Mouse (Mus musculus) embryo, embryonic 11 days (tissue): ENCODE measurements around the gene Adra2b.

ENCODE experiments used
- DNase-seq: peaks from one replicate; pipeline ENCODE4 v3.0.0-alpha.2; 2015

The Adra2b gene

DNA sequence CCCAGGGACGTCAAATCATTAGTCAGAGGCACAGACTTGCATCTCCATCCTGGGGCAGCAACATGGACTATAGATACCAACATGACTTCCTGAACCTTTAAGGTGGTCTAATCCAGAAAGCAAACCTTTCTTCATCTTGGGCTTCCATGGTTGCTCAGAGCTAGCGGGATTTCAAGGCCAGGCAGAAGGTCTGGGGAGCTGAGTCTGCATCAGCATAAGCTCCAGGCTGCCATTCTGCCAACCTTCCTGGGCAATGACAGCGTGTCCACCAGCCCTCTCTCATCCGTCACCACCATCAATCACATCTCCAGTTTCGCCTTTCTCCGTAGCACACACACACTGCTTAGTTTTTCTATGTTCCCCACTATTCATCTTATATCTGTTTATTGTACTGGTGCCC lies 23.7 kb upstream of the Adra2b start:
- no peak for DNase-seq

DNA sequence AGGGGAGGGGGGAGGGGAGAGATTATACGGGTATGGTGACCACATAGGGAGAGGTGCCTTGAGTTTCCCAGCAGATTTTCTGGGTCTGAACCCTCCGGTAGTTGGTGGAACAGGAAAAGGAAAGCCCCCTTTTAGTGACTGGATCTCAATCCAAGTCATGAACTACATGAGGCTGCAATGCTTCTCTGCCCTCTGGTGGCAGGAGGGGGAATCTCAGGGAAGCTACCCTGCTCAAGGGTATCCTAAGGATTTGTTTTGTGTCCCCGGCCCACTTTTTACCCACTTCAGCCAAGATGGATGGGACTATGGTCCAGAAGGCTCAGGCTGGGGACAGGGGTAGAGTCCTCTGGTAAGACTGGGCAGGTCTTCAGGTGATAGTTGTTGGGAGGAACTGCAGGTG lies 21.8 kb upstream of the Adra2b start:
- DNase-seq: peak; percentile 71

DNA sequence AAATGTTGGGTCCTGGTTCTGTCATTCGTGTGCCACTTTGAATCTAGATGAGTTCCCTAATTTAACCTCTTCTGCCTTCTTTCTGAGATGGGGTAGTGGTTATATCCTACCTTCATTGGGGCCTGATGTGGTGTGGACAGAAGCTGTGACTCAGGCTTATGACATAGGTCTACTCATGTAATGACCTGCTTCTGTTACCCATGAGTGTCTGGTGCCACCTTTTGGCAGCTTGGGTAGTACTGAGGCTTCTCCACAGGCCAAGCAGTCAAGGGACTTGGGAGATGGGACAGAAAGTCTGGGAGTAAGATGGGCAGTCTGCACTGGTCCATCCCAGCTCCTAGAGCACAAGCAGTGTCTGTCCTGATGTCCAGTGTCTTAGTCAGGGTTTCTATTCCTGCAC lies 16.7 kb upstream of the Adra2b start:
- no peak for DNase-seq

DNA sequence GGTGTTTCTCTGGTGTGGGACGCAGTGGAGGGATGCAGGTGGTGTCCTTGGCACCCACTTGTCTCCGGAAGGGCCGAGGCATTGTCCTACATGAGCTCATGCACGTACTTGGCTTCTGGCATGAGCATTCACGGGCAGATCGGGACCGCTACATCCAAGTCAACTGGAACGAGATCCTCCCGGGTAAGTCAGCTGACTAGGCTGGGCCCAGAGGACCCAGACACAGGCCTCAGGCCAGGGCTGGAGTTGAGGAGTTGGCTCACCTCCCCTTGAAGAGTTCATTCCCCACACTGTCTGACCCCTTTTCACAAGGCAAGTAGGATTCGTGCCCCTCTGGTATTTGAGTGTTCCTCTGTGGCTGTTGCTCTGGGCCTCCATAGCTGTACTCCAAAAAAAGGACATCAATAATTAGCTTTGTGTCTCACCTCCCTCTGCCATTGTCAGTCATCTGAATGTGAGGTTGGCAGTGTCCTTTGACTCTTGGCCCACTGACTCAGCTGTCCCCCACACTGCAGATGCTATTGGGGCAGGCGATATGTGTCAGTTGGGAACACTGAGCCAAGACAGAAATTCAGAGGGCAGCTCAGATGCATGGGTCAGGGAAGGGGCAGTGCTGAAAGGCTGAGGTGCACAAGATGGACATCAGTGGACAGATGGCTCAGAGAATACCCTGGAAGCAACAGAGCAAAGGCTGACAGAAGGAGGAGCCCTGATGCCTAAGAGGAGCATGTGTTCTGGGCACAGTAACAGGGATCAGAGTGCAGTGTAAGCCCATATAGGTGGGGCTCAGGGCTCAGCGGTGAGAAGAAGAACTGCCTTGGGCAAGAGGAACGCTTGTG lies 15.6 kb upstream of the Adra2b start:
- no peak for DNase-seq

DNA sequence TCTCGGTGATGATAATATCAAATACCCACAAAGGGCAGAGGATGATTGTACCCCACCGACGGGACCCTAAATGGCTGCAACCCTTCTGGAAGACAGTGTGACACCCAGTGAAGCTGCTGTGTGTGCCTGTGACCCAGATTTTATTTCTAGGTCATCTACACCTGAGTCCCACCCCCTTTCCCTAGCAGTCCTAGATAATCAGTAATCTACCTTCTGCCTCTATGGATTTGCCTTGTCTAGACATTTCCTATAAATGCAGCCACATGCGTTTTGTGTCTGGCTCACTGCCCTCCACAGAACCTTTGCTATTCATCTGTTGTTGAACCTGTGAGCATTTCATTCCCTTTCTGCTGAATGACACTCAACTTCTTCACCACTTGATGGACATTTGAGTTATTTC lies 9.1 kb upstream of the Adra2b start:
- no peak for DNase-seq

DNA sequence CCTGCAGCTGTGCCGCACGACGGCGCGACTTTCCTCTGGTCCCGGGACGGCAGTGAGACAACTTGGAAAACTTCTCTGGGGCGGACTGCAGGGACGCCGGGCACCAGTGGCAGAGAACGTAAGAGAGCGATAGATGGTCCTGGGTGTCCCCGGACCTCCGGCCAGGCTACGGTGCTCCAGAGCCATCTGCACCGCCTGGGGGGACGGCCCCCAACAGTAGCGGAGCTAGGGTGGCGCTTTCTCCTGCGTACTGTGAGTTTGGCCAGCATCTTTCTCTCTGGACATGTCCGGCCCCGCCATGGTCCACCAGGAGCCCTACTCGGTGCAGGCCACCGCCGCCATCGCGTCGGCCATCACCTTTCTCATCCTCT lies 259 bp downstream of the Adra2b start:
- no peak for DNase-seq

DNA sequence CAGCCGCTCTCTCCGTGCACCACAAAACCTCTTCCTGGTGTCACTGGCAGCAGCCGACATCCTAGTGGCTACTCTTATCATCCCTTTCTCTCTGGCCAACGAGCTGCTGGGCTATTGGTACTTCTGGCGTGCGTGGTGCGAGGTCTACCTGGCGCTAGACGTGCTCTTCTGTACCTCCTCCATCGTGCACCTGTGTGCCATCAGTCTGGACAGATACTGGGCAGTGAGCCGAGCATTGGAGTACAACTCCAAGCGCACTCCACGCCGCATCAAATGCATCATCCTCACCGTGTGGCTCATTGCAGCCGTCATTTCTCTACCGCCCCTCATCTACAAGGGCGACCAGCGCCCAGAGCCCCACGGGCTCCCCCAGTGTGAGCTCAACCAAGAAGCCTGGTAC lies 688 bp downstream of the Adra2b start:
- no peak for DNase-seq

DNA sequence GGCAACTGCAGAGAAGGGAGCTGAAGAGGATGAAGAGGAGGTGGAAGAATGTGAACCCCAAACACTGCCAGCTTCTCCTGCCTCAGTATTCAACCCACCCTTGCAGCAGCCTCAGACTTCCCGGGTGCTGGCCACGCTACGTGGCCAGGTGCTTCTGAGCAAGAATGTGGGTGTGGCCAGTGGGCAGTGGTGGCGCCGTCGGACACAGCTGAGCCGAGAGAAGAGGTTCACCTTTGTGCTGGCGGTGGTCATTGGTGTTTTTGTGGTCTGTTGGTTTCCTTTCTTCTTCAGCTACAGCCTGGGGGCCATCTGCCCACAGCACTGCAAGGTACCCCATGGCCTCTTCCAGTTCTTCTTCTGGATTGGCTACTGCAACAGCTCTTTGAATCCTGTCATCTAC lies 1.4 kb downstream of the Adra2b start:
- DNase-seq: no peak

DNA sequence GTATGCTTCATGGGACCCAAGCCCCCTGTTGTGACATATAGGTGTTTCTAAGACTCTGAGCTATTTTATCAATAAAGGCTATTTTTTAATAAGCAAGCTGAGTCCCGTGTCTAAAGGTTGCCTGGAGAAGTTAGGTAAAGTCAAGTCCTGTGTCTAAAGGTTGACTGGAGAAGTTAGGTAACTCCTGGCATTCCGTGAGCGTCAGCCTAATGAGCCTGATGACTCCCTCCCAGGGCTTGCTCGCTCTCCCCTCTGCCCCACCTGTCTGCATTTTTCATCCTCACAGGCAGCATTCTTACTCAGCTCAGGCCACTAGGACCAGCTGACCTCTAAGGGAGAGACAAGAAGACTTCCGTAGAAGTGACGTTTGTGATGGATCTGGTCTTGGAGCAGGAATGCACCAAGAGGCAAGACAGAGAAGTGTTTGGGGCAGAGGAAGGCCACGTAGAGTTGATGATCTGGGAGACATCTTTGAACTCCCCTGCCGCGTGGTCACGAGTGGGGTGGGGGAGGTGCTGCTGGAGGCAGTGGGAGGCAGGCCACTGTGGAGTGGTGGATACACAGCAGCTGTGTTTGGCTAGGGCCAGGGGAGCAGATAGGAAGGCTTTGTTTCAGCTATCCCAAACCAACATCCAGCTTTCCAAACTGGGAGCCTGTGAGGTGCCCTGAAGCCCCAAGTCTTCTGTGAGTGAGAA lies 4.3 kb downstream of the Adra2b start:
- DNase-seq: no peak

DNA sequence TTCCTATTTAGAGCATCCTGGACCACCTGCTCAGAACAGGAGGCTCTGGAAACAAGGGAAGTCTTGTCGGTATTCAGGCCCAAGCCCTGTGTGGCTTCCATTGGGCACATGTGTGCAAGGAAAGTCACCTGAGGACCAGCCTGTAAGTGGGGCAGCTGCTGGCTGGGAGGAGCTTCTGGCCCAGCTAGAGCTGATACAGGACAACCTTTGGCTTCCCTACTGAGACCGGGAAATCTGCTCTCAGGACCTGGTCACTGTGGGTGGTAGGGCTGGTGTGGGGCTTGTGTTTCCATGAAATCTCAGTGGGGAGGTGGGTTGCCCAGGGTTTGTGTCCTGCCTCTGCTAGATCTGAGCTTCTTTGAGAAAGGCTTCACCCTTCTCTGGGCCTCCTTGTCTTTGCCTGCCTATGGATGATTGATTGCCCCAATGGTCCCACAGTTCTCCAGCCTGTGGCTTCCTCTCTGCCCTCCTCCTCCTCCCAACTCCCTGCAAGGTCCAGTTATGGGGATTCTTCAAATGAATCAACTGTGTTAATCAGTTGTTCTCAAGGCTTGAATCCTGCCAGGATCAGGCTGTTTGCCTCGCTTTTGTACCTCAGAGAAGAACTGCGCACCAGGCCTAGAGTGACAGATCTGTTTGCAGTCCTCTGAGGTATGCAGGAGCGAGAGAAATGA lies 6.8 kb downstream of the Adra2b start:
- no peak for DNase-seq

DNA sequence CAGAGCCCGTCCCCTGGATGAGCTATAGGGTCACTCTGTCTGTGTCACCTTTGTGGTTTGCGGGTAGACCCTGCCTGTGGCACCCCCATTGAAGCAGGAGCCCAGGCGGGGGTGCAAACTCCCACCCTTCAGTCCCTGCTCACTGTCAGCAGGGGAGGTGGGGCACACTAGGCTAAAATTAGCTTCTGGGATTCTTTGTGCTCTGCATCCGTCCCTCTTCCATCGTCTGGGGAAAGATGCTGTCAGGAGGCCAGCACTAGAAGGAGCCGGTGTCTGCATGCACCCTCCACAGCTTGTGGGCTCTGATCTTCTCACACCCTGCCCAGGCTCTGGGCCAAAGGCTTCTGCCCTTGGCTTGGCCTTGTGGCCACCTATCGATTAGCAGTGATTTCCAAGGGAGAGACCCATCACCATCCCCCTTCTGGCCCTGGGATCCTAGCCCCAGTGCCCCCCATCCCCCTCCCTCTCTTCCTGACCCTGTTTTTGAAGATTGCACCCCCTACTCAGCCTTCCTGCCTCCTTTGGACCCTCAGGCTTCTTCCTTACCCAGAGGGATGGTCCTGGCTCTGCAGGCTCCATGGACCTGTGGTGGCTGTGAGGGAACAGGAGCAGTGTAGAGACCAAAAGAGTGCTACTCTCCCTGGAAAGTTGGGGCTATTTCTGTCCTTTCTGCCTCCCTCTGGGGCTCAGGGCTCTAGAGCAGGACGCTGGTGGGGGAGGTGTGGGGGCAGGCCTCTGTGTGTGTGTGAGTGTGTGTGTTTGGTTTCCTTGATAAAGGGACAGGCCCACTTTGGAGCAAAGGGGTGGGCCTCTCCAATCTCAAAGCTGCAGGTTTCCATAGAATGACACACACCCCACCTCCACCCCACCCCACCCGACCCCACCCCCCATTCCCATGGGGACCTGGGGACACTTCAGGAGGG lies 7.8 kb downstream of the Adra2b start:
- DNase-seq: no peak

DNA sequence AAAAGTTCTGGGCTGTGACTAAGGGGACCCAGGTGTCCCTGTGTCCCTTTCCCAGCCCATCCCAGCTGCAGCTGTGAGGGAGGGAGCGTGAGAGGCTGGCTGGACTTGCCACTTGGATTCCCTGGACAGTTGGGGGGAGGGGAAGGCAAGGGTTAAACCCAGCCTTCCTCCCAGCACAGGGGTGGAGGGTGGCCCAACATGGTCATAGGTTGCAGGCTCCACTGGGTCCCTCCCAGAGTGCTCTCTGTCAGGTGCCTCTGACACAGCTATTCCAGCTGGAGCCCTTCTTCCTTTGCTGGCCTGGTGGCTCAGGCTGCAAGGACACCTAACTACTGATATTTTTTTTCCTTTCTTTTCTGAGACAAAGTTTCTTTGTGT lies 8.5 kb downstream of the Adra2b start:
- no peak for DNase-seq

DNA sequence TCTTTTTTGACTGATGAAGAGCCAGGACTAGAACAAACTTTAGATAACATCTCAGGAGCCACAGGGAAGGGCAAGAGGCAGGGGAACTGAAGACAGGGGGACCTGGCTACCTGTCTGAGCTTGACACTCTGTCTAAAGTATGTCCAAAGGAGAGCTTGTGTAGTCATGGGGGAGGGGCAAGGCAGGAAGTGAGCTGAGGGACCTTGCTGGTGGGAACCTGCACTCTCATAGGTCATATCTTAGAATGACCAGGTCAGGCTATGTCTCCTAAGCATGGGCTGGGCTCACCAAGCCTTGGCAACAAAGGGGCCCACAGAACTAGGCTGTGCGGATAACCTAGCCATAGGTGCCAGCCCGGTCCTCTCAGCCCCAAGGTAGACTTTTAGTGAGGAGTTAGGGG lies 9.1 kb downstream of the Adra2b start:
- no peak for DNase-seq

DNA sequence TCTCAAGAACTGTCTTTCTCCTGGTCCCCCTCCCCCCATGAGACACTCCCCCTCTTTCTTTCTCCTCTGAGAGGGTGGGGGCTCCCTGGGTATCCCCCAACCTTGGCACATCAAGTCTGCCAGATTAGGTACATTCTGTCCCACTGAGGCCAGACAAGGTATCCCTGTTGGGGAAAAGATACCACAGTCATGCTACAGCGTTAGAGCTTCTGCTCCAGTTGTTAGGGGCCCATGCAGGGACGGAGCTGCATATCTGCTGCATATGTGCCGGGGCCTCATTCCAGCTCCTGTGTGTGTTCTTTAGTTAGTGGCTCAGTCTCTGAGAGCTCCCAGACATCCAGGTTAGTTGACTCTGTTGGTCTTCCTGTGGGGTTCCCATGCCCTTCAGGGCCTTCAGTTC lies 11.1 kb downstream of the Adra2b start:
- DNase-seq: no peak

DNA sequence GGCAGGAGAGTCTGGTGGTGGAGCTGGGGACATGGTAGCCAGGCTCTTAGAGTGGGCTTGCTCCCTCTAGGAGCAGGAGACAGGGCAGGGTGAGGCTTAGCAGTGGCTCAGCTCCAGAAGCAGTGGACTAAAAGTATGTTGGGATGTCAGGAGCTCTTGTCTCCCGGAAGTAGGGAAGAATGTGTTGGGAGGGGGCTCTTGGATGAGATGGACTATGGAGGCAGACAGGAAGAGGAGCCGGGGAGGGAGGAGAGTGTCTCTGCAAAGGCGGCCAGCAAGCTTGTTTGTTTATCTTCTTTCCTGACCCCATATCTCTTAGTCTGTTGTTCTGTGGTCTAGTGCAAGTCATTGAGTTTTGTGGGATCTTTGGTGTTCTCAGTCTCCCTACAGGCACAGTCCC lies 12.1 kb downstream of the Adra2b start:
- DNase-seq: no peak

DNA sequence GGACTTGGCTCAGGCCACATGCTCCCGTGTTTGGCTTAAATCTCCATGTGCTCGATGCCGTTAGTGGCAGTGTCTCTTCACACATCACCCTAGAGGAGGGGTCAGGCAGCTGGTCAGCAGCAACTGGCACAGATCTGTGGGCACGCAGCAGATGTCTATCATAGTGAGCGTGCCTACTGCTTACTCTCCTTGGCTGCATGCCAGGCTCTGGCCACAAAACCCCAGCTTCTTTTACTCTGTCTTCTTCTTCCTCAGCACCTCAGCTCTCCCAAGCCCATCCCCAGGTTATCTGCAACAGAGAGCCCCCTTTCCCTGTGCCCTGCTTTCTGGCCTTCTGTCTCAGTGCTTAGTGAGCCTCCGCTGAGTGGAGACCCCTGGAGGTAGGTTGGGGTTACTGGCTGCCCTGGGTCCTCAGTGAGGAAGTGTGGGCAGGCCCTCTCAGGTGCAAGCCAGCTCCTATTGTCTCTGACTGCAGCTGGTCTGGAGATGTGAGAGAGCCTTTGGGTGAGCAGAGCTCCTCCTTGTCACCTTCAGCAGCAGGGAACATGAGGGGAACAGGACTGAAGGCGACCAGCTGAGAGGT lies 12.8 kb downstream of the Adra2b start:
- peak; percentile 35 for DNase-seq

DNA sequence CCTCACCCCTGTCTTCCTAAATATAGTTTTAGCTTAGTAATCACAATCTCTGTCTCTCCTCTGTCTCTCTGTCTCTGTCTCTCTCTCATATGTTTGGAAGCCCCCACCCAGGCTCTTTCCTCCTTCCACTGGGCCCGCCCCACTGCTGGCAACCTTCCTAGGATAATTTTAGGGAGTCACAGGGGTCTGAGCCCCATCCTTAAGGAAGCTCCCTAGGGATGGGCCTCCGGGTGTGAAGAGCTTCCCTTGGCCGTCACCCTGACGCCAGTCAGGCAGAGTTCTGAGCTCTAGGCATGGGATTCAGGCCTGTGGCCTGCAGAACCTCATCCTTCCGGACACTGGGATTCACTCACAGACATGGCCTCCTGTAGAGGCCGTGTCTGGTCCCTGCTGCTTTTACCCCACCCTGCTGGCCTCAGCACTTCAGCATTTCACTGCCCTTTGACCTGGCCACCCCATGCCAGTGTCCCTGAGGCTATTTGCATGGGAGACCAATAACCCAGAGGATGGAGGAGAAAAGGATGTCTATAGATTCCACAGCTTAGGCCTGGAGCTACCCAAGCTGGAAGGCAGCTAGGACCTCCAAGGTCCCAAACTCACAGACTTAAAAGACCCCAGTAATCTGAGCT lies 13.5 kb downstream of the Adra2b start:
- no peak for DNase-seq

DNA sequence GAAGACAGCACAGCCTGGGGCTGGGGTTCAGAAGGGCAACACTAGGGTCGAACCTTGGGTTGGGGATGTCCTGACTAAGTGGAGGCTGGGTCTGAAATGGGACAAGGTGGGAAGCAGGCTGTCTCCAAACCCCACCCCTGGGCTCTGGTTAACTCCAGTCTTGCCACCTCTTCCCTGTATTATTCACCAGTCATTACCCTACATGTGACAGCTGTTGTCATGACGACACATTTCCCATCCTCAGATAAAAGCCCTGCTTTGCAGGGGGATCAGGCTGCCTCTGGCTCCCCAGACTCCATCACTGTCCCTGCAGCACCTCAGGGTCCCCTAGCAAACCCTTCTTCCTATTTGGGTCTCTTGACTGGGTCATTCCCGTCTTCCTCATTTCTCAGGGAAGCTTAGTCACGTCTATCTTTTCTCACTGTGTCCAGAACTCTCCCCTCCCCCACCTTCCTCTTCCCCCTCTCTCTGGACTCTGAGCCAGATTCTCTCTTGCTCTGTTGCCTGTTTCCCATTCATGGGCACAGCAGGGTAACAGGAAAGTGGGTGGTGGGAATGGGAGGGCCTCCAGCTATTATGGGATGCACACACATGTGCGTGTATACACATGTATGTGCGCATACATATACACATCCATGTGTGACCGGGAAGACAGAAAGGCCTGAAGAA lies 15.1 kb downstream of the Adra2b start:
- DNase-seq: no peak

DNA sequence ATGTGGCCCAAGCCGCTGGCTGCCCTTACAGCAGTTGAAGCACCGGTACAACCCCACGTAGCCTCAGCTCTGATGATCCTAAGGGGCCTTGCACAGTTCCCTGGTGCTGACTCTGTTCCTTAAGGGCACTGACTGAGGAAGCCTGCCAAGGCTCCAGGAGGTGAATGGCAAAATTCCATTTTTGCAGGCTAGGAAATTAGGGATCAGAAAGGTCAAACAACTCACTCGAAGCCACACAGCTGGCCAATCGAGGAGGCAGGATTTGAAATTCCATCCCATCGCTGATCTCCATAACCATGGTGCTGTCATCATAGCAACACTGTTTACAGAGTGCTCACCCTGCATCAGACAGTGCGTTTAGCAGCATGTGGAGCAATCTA lies 15.6 kb downstream of the Adra2b start:
- DNase-seq: no peak

DNA sequence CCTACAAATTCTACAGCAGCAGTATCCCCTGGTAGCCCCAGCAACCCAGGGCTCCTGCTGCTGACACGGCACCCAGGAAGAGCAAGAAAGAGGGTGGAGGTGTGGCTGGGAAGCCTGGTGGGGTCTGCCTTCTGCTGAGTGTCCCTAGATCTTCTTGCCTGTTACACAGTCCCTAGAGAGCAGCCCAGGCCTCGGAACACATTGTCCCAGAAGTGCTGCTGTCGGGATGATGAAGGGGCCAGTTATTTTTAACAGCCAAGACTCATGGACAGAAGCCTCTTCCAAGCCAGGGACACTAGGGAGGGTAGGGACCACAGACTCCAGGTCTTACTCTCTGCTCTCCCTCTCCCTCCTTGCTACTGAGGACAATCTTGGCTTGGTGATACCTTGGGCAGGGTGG lies 16.2 kb downstream of the Adra2b start:
- DNase-seq: no peak

DNA sequence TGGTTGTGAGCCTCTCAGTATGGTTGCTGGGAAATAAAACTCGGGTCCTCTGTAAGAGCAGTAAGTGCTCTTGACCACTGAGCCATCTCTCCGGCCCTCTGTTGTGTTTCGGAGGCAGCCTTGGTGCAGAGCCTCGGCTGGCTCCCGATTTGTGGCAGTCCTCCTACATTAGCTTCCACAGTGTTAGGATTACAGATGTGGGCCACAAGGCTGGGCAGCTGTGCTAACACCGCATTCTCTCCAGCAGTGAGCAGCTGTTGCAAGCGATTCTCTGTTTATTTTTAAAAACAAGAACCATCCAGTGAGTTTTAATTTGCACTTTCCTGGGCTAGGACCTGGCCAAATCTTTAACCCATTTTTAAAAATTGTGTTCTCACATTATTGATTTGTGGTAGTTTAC lies 20.9 kb downstream of the Adra2b start:
- DNase-seq: no peak

DNA sequence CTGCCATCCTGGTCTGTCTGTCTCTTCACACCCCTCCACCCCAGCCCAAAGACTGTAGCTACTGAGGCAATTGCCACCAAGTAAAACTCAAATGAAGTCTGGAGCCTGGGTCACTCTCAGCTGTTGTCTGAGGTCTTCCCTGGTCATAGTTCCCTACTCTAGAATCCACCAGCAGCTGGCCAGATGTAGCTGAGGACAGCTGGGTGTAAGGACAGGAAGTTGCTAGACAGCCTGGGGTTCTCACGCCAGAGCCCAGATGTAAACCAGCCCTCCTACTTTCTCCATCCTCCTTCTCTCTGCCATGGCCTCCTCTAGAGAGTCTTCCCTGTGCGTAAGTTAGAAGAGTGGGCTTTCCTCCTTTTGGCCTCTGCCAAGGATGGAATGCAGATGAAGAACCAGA lies 24.5 kb downstream of the Adra2b start:
- DNase-seq: no peak
